Mouse (Mus musculus) heart, adult 11 months (tissue): Measurements from ENCODE around the gene Snrnp35.

Source experiments
- DNase-seq: peaks from one replicate; pipeline ENCODE4 v3.0.0; 2022

Gene Snrnp35

GRCm38 (mm10) chr5:124540383-124540786 is 57.5 kb downstream of the Snrnp35 start, which contains the start of gene Tmed2:
Tmed2 (plus strand) TSS chr5:124540695.
- DNase-seq = peak; percentile 100
